Mouse (Mus musculus): Measurements from ENCODE around the gene Idh3a. TPM values are rescaled to one million over a fixed set of nuclear protein-coding genes. Genes with fewer than 3 reads are reported as not detected.

Gene Idh3a
- polyA plus RNA-seq, 1 experiment from 2014 or later, result 99.6 TPM

GRCm38 (mm10) chr9:54629613-54630261 is 43.6 kb downstream of the Idh3a start:
- Histone ChIP-seq H3K4me2 (replicated peaks; ENCODE audit: low read depth, low read length) (no peak overlapping the region), H3K9ac (replicated peaks; ENCODE audit: low read depth, low read length) (no peak overlapping the region), H3K27me3 (ENCODE audit: control insufficient read depth, insufficient read depth, low read length) (no peaks in the 10 kb centered on the region), H3K9me3 (ENCODE audit: control insufficient read depth, low read depth, low read length) (no peaks in the 10 kb centered on the region), H3K4me3 (ENCODE audit: low read depth, low read length) (no peak overlapping the region), H3K36me3 (ENCODE audit: control insufficient read depth, insufficient read depth, low read length) (no peaks in the 10 kb centered on the region), H3K27ac (ENCODE audit: low read length) (no peak overlapping the region), H3K4me1 (ENCODE audit: control insufficient read depth, insufficient read depth, low read length) (no peaks in the 10 kb centered on the region)
- 84% methylated on average over 5 of the region's 5 CpGs for WGBS
- no peak for ATAC-seq (ENCODE audit: insufficient number of reproducible peaks, insufficient read depth, low FRiP score, low read depth)

GRCm38 (mm10) chr9:54630905-54631304 is 44.8 kb downstream of the Idh3a start:
- no peak for ATAC-seq (ENCODE audit: insufficient number of reproducible peaks, insufficient read depth, low FRiP score, low read depth)
- H3K36me3 ChIP-seq (ENCODE audit: control insufficient read depth, insufficient read depth, low read length), result no peaks in the 10 kb centered on the region
- H3K9me3 ChIP-seq (ENCODE audit: control insufficient read depth, low read depth, low read length), result no peaks in the 10 kb centered on the region
- H3K4me3 ChIP-seq (ENCODE audit: low read depth, low read length), result no peak overlapping the region
- no peak overlapping the region for H3K27ac ChIP-seq (ENCODE audit: low read length)
- H3K4me1 ChIP-seq (ENCODE audit: control insufficient read depth, insufficient read depth, low read length), result no peaks in the 10 kb centered on the region
- no peak overlapping the region for H3K9ac ChIP-seq (replicated peaks; ENCODE audit: low read depth, low read length)
- H3K27me3 ChIP-seq (ENCODE audit: control insufficient read depth, insufficient read depth, low read length), result no peaks in the 10 kb centered on the region
- no peak overlapping the region for H3K4me2 ChIP-seq (replicated peaks; ENCODE audit: low read depth, low read length)

DNA sequence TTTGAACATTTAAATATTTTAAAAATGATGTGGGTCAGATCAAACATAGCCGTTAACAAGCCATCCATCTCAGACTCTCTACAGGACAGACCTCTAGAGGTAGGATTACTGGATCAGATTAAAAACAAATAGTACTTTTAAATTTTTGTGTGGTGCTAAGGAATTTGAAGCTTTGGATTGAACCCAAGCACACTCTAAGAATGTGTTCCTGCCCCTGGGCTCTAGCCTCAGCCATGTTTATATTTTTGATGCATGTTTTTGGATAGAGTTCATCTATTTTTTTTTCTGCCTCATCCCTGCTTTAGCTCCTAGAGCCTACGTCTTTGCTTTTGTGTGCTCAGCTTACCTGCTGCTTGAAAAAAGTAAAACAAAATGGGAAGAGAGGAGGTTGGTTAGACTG is 47.3 kb downstream of the Idh3a start:
- Histone ChIP-seq H3K4me1 (ENCODE audit: control insufficient read depth, insufficient read depth, low read length) (no peaks in the 10 kb centered on the region), H3K27me3 (ENCODE audit: control insufficient read depth, insufficient read depth, low read length) (no peaks in the 10 kb centered on the region), H3K4me3 (ENCODE audit: low read depth, low read length) (no peak overlapping the region), H3K36me3 (ENCODE audit: control insufficient read depth, insufficient read depth, low read length) (no peaks in the 10 kb centered on the region), H3K9me3 (ENCODE audit: control insufficient read depth, low read depth, low read length) (no peaks in the 10 kb centered on the region), H3K27ac (ENCODE audit: low read length) (no peak overlapping the region), H3K9ac (replicated peaks; ENCODE audit: low read depth, low read length) (no peak overlapping the region), H3K4me2 (replicated peaks; ENCODE audit: low read depth, low read length) (no peak overlapping the region)
- no peak for ATAC-seq (ENCODE audit: insufficient number of reproducible peaks, insufficient read depth, low FRiP score, low read depth)
- WGBS, result 55% methylated on average over 2 of the region's 2 CpGs

GRCm38 (mm10) chr9:54637510-54638314 is 51.6 kb downstream of the Idh3a start:
- ATAC-seq (ENCODE audit: insufficient number of reproducible peaks, insufficient read depth, low FRiP score, low read depth), result no peak
- Histone ChIP-seq H3K4me1 (ENCODE audit: control insufficient read depth, insufficient read depth, low read length) (no peaks in the 10 kb centered on the region), H3K9ac (replicated peaks; ENCODE audit: low read depth, low read length) (no peak overlapping the region), H3K4me3 (ENCODE audit: low read depth, low read length) (no peak overlapping the region), H3K9me3 (ENCODE audit: control insufficient read depth, low read depth, low read length) (no peaks in the 10 kb centered on the region), H3K36me3 (ENCODE audit: control insufficient read depth, insufficient read depth, low read length) (no peaks in the 10 kb centered on the region), H3K27ac (ENCODE audit: low read length) (no peak overlapping the region), H3K4me2 (replicated peaks; ENCODE audit: low read depth, low read length) (no peak overlapping the region), H3K27me3 (ENCODE audit: control insufficient read depth, insufficient read depth, low read length) (no peaks in the 10 kb centered on the region)
- 52% methylated on average over 5 of the region's 5 CpGs for WGBS

GRCm38 (mm10) chr9:54639192-54639591 is 53.1 kb downstream of the Idh3a start:
- ATAC-seq (ENCODE audit: insufficient number of reproducible peaks, insufficient read depth, low FRiP score, low read depth), result no peak
- no peak overlapping the region for H3K9ac ChIP-seq (replicated peaks; ENCODE audit: low read depth, low read length)
- H3K36me3 ChIP-seq (ENCODE audit: control insufficient read depth, insufficient read depth, low read length), result no peaks in the 10 kb centered on the region
- H3K27ac ChIP-seq (ENCODE audit: low read length), result no peak overlapping the region
- no peaks in the 10 kb centered on the region for H3K27me3 ChIP-seq (ENCODE audit: control insufficient read depth, insufficient read depth, low read length)
- H3K4me2 ChIP-seq (replicated peaks; ENCODE audit: low read depth, low read length), result no peak overlapping the region
- H3K9me3 ChIP-seq (ENCODE audit: control insufficient read depth, low read depth, low read length), result no peaks in the 10 kb centered on the region
- H3K4me3 ChIP-seq (ENCODE audit: low read depth, low read length), result no peak overlapping the region
- 52% methylated on average over 2 of the region's 2 CpGs for WGBS
- no peaks in the 10 kb centered on the region for H3K4me1 ChIP-seq (ENCODE audit: control insufficient read depth, insufficient read depth, low read length)

DNA sequence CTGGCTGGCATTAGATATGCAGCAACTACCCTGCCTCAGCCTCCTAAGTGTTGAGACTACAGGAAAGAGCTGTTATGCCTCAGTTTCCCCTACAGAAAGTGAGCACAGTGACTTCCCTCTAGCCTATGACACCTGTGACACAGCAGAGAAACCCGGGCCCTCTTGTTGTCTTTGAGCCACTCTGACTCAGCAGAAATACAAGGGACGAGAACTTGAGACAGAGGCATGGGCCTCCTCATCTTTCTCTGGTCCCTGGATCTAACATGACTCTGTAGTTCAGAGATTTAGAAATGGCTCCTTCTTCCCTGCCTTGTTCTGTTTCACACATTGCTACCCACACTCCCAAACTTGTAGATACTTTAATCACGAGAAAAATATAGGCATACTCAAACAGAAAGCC is 55.4 kb downstream of the Idh3a start:
- Histone ChIP-seq H3K4me1 (ENCODE audit: control insufficient read depth, insufficient read depth, low read length) (no peaks in the 10 kb centered on the region), H3K36me3 (ENCODE audit: control insufficient read depth, insufficient read depth, low read length) (no peaks in the 10 kb centered on the region), H3K9me3 (ENCODE audit: control insufficient read depth, low read depth, low read length) (no peaks in the 10 kb centered on the region), H3K27me3 (ENCODE audit: control insufficient read depth, insufficient read depth, low read length) (no peaks in the 10 kb centered on the region), H3K9ac (replicated peaks; ENCODE audit: low read depth, low read length) (no peak overlapping the region), H3K4me3 (ENCODE audit: low read depth, low read length) (no peak overlapping the region), H3K4me2 (replicated peaks; ENCODE audit: low read depth, low read length) (no peak overlapping the region), H3K27ac (ENCODE audit: low read length) (no peak overlapping the region)
- ATAC-seq (ENCODE audit: insufficient number of reproducible peaks, insufficient read depth, low FRiP score, low read depth), result no peak
- 77% methylated on average over 3 of the region's 3 CpGs for WGBS

- Histone ChIP-seq H3K27me3 (ENCODE audit: control insufficient read depth, insufficient read depth, low read length) (no peaks in the 10 kb centered on the region), H3K4me2 (replicated peaks; ENCODE audit: low read depth, low read length) (no peak overlapping the region), H3K4me1 (ENCODE audit: control insufficient read depth, insufficient read depth, low read length) (no peaks in the 10 kb centered on the region), H3K27ac (ENCODE audit: low read length) (no peak overlapping the region), H3K9ac (replicated peaks; ENCODE audit: low read depth, low read length) (no peak overlapping the region), H3K4me3 (ENCODE audit: low read depth, low read length) (no peak overlapping the region), H3K36me3 (ENCODE audit: control insufficient read depth, insufficient read depth, low read length) (no peaks in the 10 kb centered on the region), H3K9me3 (ENCODE audit: control insufficient read depth, low read depth, low read length) (no peaks in the 10 kb centered on the region)
- no peak for ATAC-seq (ENCODE audit: insufficient number of reproducible peaks, insufficient read depth, low FRiP score, low read depth)
- 67% methylated on average over 2 of the region's 2 CpGs for WGBS
Measured at GRCm38 (mm10) chr9:54642149-54642548, 56.0 kb downstream of the Idh3a start.

DNA sequence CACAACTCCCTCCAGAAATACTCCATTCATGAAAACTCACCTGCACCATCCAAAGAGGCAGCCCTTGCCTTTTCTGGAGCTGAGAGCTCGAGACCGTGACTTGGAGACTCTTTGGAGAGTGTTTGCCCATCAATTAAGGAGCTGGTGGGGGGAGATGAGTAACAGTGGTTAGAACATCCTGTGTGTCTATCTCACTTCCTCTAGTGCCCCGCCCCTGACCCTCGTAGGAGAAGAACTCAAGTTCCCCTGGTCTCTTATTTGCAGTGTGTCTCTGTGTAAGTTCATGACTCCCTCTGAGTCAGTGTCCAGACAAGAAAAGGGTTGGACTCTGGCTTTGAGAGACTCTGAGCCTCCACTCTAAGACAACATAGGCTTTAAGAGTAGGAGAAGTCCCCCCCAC is 56.4 kb downstream of the Idh3a start:
- H3K9me3 ChIP-seq (ENCODE audit: control insufficient read depth, low read depth, low read length), result no peaks in the 10 kb centered on the region
- no peaks in the 10 kb centered on the region for H3K4me1 ChIP-seq (ENCODE audit: control insufficient read depth, insufficient read depth, low read length)
- no peaks in the 10 kb centered on the region for H3K36me3 ChIP-seq (ENCODE audit: control insufficient read depth, insufficient read depth, low read length)
- no peaks in the 10 kb centered on the region for H3K27me3 ChIP-seq (ENCODE audit: control insufficient read depth, insufficient read depth, low read length)
- no peak overlapping the region for H3K4me2 ChIP-seq (replicated peaks; ENCODE audit: low read depth, low read length)
- no peak overlapping the region for H3K4me3 ChIP-seq (ENCODE audit: low read depth, low read length)
- WGBS, result 78% methylated on average over 4 of the region's 4 CpGs
- H3K27ac ChIP-seq (ENCODE audit: low read length), result no peak overlapping the region
- ATAC-seq (ENCODE audit: insufficient number of reproducible peaks, insufficient read depth, low FRiP score, low read depth), result peak; percentile 16; the same call in 1 of the 2 replicates
- no peak overlapping the region for H3K9ac ChIP-seq (replicated peaks; ENCODE audit: low read depth, low read length)

All from stomach, embryonic 14.5 days (tissue).